8 mouse cellular contexts compared by ENCODE assay signal in the genomic region with DNA sequence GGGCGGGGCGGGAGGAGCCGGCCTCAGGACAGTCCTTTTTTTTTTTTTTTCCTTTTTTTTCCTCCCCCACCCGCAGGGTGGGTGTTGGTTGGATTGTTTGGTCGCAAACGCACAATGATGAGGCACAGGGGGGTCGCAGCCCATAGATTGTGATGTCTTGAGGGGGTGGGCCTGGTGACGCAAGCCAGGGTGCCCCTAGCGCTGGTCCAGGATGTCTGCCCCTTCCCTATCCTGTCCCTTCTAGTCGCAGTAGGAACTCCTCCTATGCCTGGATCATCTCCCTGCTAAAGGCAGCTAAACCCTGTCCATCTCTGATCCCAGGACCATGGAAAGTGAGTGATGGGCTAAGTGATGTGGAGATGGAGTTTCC. TPM values are rescaled to one million over a fixed set of nuclear protein-coding genes. Genes with fewer than 3 reads are reported as not detected.
DNase-seq lines count a peak whose midpoint lies in the region; ATAC-seq lines count a peak whose summit lies in the region.

No protein-coding gene starts in this region.

- ATAC-seq in megakaryocyte, adult 5-6 weeks (ENCODE audit: poor library complexity, severe bottlenecking), result no peak
- peak; percentile 68 for ATAC-seq in forebrain, embryonic 14.5 days
- peak; percentile 36; the same call in 1 of the 2 replicates for ATAC-seq in liver, embryonic 12.5 days
- ATAC-seq in stomach, embryonic 16.5 days (ENCODE audit: insufficient read depth, low FRiP score), result peak; percentile 24; the same call in 1 of the 2 replicates

- H3K27ac ChIP-seq in forebrain, embryonic 14.5 days (ENCODE audit: low read depth, low read length), result no peak overlapping the region
- H3K27ac ChIP-seq in liver, embryonic 12.5 days, result no peak overlapping the region
- no peak overlapping the region; the same call in 1 of the 2 replicates for H3K27ac ChIP-seq in stomach, embryonic 16.5 days (ENCODE audit: low read length)

- peak overlapping the region; percentile 85 for H3K4me2 ChIP-seq in forebrain, embryonic 14.5 days (ENCODE audit: low read length)
- peak overlapping the region; percentile 51 for H3K4me2 ChIP-seq in liver, embryonic 12.5 days
- H3K4me2 ChIP-seq in stomach, embryonic 16.5 days (ENCODE audit: low read depth, low read length), result peak overlapping the region; percentile 95

- H3K4me1 ChIP-seq in megakaryocyte, embryonic 14.5 days, result peaks cover 10% of the 10 kb centered on the region
- H3K4me1 ChIP-seq in forebrain, embryonic 14.5 days (ENCODE audit: control insufficient read depth, insufficient read depth, low read length), result no peaks in the 10 kb centered on the region
- H3K4me1 ChIP-seq in liver, embryonic 12.5 days, result 0 out of 2 replicates have a peak, but pooled peaks cover 7% of the 10 kb centered on the region
- peaks cover 9% of the 10 kb centered on the region; the same call in 1 of the 2 replicates for H3K4me1 ChIP-seq in stomach, embryonic 16.5 days (ENCODE audit: control insufficient read depth, insufficient read depth, low read length)

- H3K36me3 ChIP-seq in megakaryocyte, embryonic 14.5 days (replicated peaks; ENCODE audit: low read length), result no peaks in the 10 kb centered on the region
- H3K36me3 ChIP-seq in forebrain, embryonic 14.5 days (ENCODE audit: control insufficient read depth, insufficient read depth, low read length), result no peaks in the 10 kb centered on the region
- no peaks in the 10 kb centered on the region for H3K36me3 ChIP-seq in liver, embryonic 12.5 days
- no peaks in the 10 kb centered on the region for H3K36me3 ChIP-seq in stomach, embryonic 16.5 days (ENCODE audit: control insufficient read depth, insufficient read depth, low read length)

- H3K4me3 ChIP-seq in megakaryocyte, embryonic 14.5 days (replicated peaks), result peak overlapping the region; percentile 81
- H3K4me3 ChIP-seq in forebrain, embryonic 14.5 days (ENCODE audit: low read depth, low read length), result peak overlapping the region; percentile 65
- H3K4me3 ChIP-seq in liver, embryonic 12.5 days, result peak overlapping the region; percentile 59
- H3K4me3 ChIP-seq in stomach, embryonic 16.5 days (replicated peaks; ENCODE audit: low read length), result peak overlapping the region; percentile 87

- H3K9me3 ChIP-seq in megakaryocyte, embryonic 14.5 days, result peaks cover 19% of the 10 kb centered on the region
- no peaks in the 10 kb centered on the region for H3K9me3 ChIP-seq in forebrain, embryonic 14.5 days (replicated peaks; ENCODE audit: control insufficient read depth, low read length)
- H3K9me3 ChIP-seq in liver, embryonic 12.5 days (replicated peaks), result no peaks in the 10 kb centered on the region
- no peaks in the 10 kb centered on the region for H3K9me3 ChIP-seq in stomach, embryonic 16.5 days (replicated peaks; ENCODE audit: control insufficient read depth, low read length)

- H3K9ac ChIP-seq in forebrain, embryonic 14.5 days (ENCODE audit: low read length), result peak overlapping the region; percentile 83
- no peak overlapping the region for H3K9ac ChIP-seq in liver, embryonic 12.5 days
- H3K9ac ChIP-seq in stomach, embryonic 16.5 days (ENCODE audit: low read length), result peak overlapping the region; percentile 91

- peaks cover 83% of the 10 kb centered on the region for H3K27me3 ChIP-seq in megakaryocyte, embryonic 14.5 days (replicated peaks)
- H3K27me3 ChIP-seq in forebrain, embryonic 14.5 days (replicated peaks; ENCODE audit: control insufficient read depth, insufficient read depth, low read length), result no peaks in the 10 kb centered on the region
- peaks cover 38% of the 10 kb centered on the region for H3K27me3 ChIP-seq in liver, embryonic 12.5 days (replicated peaks)
- H3K27me3 ChIP-seq in stomach, embryonic 16.5 days (ENCODE audit: control insufficient read depth, insufficient read depth, low read length), result no peaks in the 10 kb centered on the region

- DNase-seq in forebrain, embryonic 14.5 days (ENCODE audit: low spot score), result peak; percentile 29
- no peak for DNase-seq in ovary, adult 18-20 months (ENCODE audit: low spot score)
- no peak for DNase-seq in spleen, adult 18-20 months
- DNase-seq in thymus, postnatal 14 days, result no peak

- 0% methylated on average over 7 of the region's 10 CpGs for WGBS in forebrain, embryonic 14.5 days
- WGBS in liver, embryonic 12.5 days (ENCODE audit: insufficient replicate concordance), result 5% methylated on average over 7 of the region's 10 CpGs
- WGBS in stomach, embryonic 16.5 days, result 0% methylated on average over 7 of the region's 10 CpGs

RNA-seq across cellular contexts. Expression of a gene that starts 0.3 kb away (rescaled TPM):
- not detected in 2 replicates for polyA plus RNA-seq in megakaryocyte, embryonic 14.5 days (2012; ENCODE audit: insufficient read depth, low replicate concordance)
- total RNA-seq in megakaryocyte, adult 5-6 weeks (2015), result 0.22 and 0.46 TPM in 2 replicates
- total RNA-seq in megakaryocyte, adult 5-6 weeks (2017), result 0.04 TPM in 1 of 2 replicates, not detected in the other
- 0.33 and 0.72 TPM in 2 replicates for polyA plus RNA-seq in forebrain, embryonic 14.5 days (2014; fragmentation: Nextera tagmentation; extraction: Ambion mirVana)
- 0.37 and 0.38 TPM in 2 replicates for polyA plus RNA-seq in liver, embryonic 12.5 days (2016; fragmentation: Nextera tagmentation; extraction: Ambion mirVana)
- 2.3 and 2.5 TPM in 2 replicates for polyA plus RNA-seq in stomach, embryonic 16.5 days (2015; fragmentation: Nextera tagmentation; extraction: Ambion mirVana)
